Mouse (Mus musculus): ENCODE data around the gene Il23a. TPM values are rescaled to one million over a fixed set of nuclear protein-coding genes. Genes with fewer than 3 reads are reported as not detected.
"Not testable (repeated sequence)": the region's sequence is repeated elsewhere in the genome, so short reads cannot be mapped to it uniquely, and the experiment has no call there.

The Il23a gene
- polyA plus RNA-seq, 2 experiments, result 0.28 to 0.31 TPM

GRCm38 (mm10) chr10:128297622-128298021 lies 930 bp downstream of the Il23a start:
- H3K4me1 ChIP-seq (ENCODE audit: control insufficient read depth, insufficient read depth, low read length), result peaks cover 7% of the 10 kb centered on the region; the same call in 1 of the 2 replicates
- no peak for TF ChIP-seq POLR2A (IDR thresholded peaks at IDR 0.05; ENCODE audit: borderline replicate concordance, extremely low read depth, insufficient read depth, insufficient read length)
- peak; percentile 36 for DNase-seq (ENCODE audit: low spot score)
- H3K4me3 ChIP-seq (replicated peaks; ENCODE audit: low read length), result no peak overlapping the region
- no peaks in the 10 kb centered on the region for H3K9me3 ChIP-seq (ENCODE audit: control insufficient read depth, low read length)
- WGBS, result 60% methylated on average over 11 of the region's 11 CpGs
- no peak overlapping the region for H3K4me2 ChIP-seq (replicated peaks; ENCODE audit: low read depth, low read length, severe bottlenecking)
- H3K9ac ChIP-seq (ENCODE audit: low read depth, low read length, severe bottlenecking), result no peak overlapping the region
- H3K36me3 ChIP-seq (ENCODE audit: control insufficient read depth, insufficient read depth, low read length), result peaks cover 8% of the 10 kb centered on the region
- ATAC-seq (ENCODE audit: low FRiP score, low read depth), result 0 out of 2 replicates have a peak, but pooled peaks have one; percentile 38
- H3K27me3 ChIP-seq (ENCODE audit: control insufficient read depth, insufficient read depth, low read length), result no peaks in the 10 kb centered on the region
- no peak overlapping the region for H3K27ac ChIP-seq (replicated peaks; ENCODE audit: low read depth, low read length)

- Histone ChIP-seq H3K4me1 (ENCODE audit: control insufficient read depth, insufficient read depth, low read length) (peaks cover 4% of the 10 kb centered on the region; the same call in 1 of the 2 replicates), H3K9me3 (ENCODE audit: control insufficient read depth, low read length) (no peaks in the 10 kb centered on the region), H3K27me3 (ENCODE audit: control insufficient read depth, insufficient read depth, low read length) (no peaks in the 10 kb centered on the region), H3K4me3 (replicated peaks; ENCODE audit: low read length) (no peak overlapping the region), H3K9ac (ENCODE audit: low read depth, low read length, severe bottlenecking) (no peak overlapping the region), H3K4me2 (replicated peaks; ENCODE audit: low read depth, low read length, severe bottlenecking) (no peak overlapping the region), H3K27ac (replicated peaks; ENCODE audit: low read depth, low read length) (no peak overlapping the region), H3K36me3 (ENCODE audit: control insufficient read depth, insufficient read depth, low read length) (peaks cover 12% of the 10 kb centered on the region)
- WGBS, result 58% methylated on average over 4 of the region's 4 CpGs
- TF ChIP-seq POLR2A (IDR thresholded peaks at IDR 0.05; ENCODE audit: borderline replicate concordance, extremely low read depth, insufficient read depth, insufficient read length), result no peak
- ATAC-seq (ENCODE audit: low FRiP score, low read depth) (no peak), DNase-seq (ENCODE audit: low spot score) (no peak)
These were observed 1.3 kb downstream of the Il23a start for GRCm38 (mm10) chr10:128297221-128297620.

- ATAC-seq (ENCODE audit: low FRiP score, low read depth), result no peak
- Histone ChIP-seq H3K9me3 (ENCODE audit: control insufficient read depth, low read length) (no peaks in the 10 kb centered on the region), H3K9ac (ENCODE audit: low read depth, low read length, severe bottlenecking) (no peak overlapping the region), H3K27ac (replicated peaks; ENCODE audit: low read depth, low read length) (no peak overlapping the region), H3K4me3 (replicated peaks; ENCODE audit: low read length) (no peak overlapping the region), H3K4me1 (ENCODE audit: control insufficient read depth, insufficient read depth, low read length) (peaks cover 2% of the 10 kb centered on the region; the same call in 1 of the 2 replicates), H3K4me2 (replicated peaks; ENCODE audit: low read depth, low read length, severe bottlenecking) (no peak overlapping the region), H3K36me3 (ENCODE audit: control insufficient read depth, insufficient read depth, low read length) (peaks cover 19% of the 10 kb centered on the region), H3K27me3 (ENCODE audit: control insufficient read depth, insufficient read depth, low read length) (no peaks in the 10 kb centered on the region)
- no peak for DNase-seq (ENCODE audit: low spot score)
- no peak for TF ChIP-seq POLR2A (IDR thresholded peaks at IDR 0.05; ENCODE audit: borderline replicate concordance, extremely low read depth, insufficient read depth, insufficient read length)
- WGBS, result 75% methylated on average over 13 of the region's 13 CpGs
These were observed 2.0 kb downstream of the Il23a start for GRCm38 (mm10) chr10:128296370-128297090.

GRCm38 (mm10) chr10:128290594-128290993 lies 8.0 kb downstream of the Il23a start:
- WGBS, result 83% methylated on average over 1 of the region's 1 CpGs
- peaks cover 53% of the 10 kb centered on the region for H3K36me3 ChIP-seq (ENCODE audit: control insufficient read depth, insufficient read depth, low read length)

GRCm38 (mm10) chr10:128283604-128284579 lies 14.7 kb downstream of the Il23a start:
- DNase-seq (ENCODE audit: low spot score) (peak; percentile 52), ATAC-seq (ENCODE audit: low FRiP score, low read depth) (no peak)
- Histone ChIP-seq H3K4me1 (ENCODE audit: control insufficient read depth, insufficient read depth, low read length) (no peaks in the 10 kb centered on the region), H3K27me3 (ENCODE audit: control insufficient read depth, insufficient read depth, low read length) (no peaks in the 10 kb centered on the region), H3K4me3 (replicated peaks; ENCODE audit: low read length) (no peak overlapping the region), H3K27ac (replicated peaks; ENCODE audit: low read depth, low read length) (no peak overlapping the region), H3K4me2 (replicated peaks; ENCODE audit: low read depth, low read length, severe bottlenecking) (no peak overlapping the region), H3K36me3 (ENCODE audit: control insufficient read depth, insufficient read depth, low read length) (peaks cover 71% of the 10 kb centered on the region), H3K9ac (ENCODE audit: low read depth, low read length, severe bottlenecking) (no peak overlapping the region), H3K9me3 (ENCODE audit: control insufficient read depth, low read length) (no peaks in the 10 kb centered on the region)
- no peak for TF ChIP-seq POLR2A (IDR thresholded peaks at IDR 0.05; ENCODE audit: borderline replicate concordance, extremely low read depth, insufficient read depth, insufficient read length)
- 67% methylated on average over 31 of the region's 31 CpGs for WGBS

More at GRCm38 (mm10) chr10:128290594-128290993, 8.0 kb downstream of the Il23a start:
- H3K9me3 ChIP-seq (ENCODE audit: control insufficient read depth, low read length); ATAC-seq (ENCODE audit: low FRiP score, low read depth); H3K27me3 ChIP-seq (ENCODE audit: control insufficient read depth, insufficient read depth, low read length); H3K4me3 ChIP-seq (replicated peaks; ENCODE audit: low read length); H3K9ac ChIP-seq (ENCODE audit: low read depth, low read length, severe bottlenecking); H3K4me2 ChIP-seq (replicated peaks; ENCODE audit: low read depth, low read length, severe bottlenecking); DNase-seq (ENCODE audit: low spot score); H3K27ac ChIP-seq (replicated peaks; ENCODE audit: low read depth, low read length); H3K4me1 ChIP-seq (ENCODE audit: control insufficient read depth, insufficient read depth, low read length): not testable (repeated sequence)

Data from limb, embryonic 14.5 days (tissue).